Mouse (Mus musculus) liver, embryonic 15.5 days (tissue): Measurements from ENCODE around the gene Rilp. TPM values are rescaled to one million over a fixed set of nuclear protein-coding genes. Genes with fewer than 3 reads are reported as not detected.
A peak's percentile ranks its signal among the peaks of the same experiment; 100 is the strongest.

Source experiments
- ATAC-seq: fragments of 200-750 bp; cut with Nextera tagmentation; 2 replicates; pipeline ENCODE4 v1.8.0; 2017; ENCODE audit warnings: moderate number of reproducible peaks, mild to moderate bottlenecking, moderate library complexity; ENCODE audit not compliant: insufficient read depth
- H3K27ac ChIP-seq: fragments of 300-500 bp; sonication (generic); replicated peaks from 2 replicates; pipeline ENCODE4 v1.5.1; 2015; ENCODE audit warnings: mild to moderate bottlenecking, inconsistent platforms
- H3K27me3 ChIP-seq: fragments of 300-500 bp; sonication (generic); 2 replicates; pipeline ENCODE4 v1.6.1; 2015; ENCODE audit warnings: mild to moderate bottlenecking, inconsistent platforms
- H3K36me3 ChIP-seq: fragments of 300-500 bp; sonication (generic); replicated peaks from 2 replicates; pipeline ENCODE4 v1.6.1; 2015; ENCODE audit warnings: moderate library complexity, mild to moderate bottlenecking, inconsistent platforms
- H3K4me1 ChIP-seq: fragments of 300-500 bp; sonication (generic); replicated peaks from 2 replicates; pipeline ENCODE4 v1.6.1; 2015; ENCODE audit warnings: inconsistent platforms
- H3K4me2 ChIP-seq: fragments of 300-500 bp; sonication (generic); 2 replicates; pipeline ENCODE4 v1.6.1; 2015; ENCODE audit warnings: moderate library complexity, mild to moderate bottlenecking, inconsistent platforms
- H3K4me3 ChIP-seq: fragments of 300-500 bp; sonication (generic); replicated peaks from 2 replicates; pipeline ENCODE4 v1.5.1; 2015; ENCODE audit warnings: mild to moderate bottlenecking, inconsistent platforms
- H3K9ac ChIP-seq: fragments of 300-500 bp; sonication (generic); 2 replicates; pipeline ENCODE4 v1.6.1; 2015; ENCODE audit warnings: moderate library complexity, mild to moderate bottlenecking, inconsistent platforms
- H3K9me3 ChIP-seq: fragments of 300-500 bp; sonication (generic); replicated peaks from 2 replicates; pipeline ENCODE4 v1.6.1; 2016; ENCODE audit warnings: inconsistent platforms
- WGBS: fragments of 180-500 bp; shearing (Covaris S2); methylation state at CpG from one replicate; pipeline ENCODE4 v1.1.7; 2015; ENCODE audit warnings: mixed read lengths; ENCODE audit not compliant: insufficient replicate concordance; 5-methylcytosine and 5-hydroxymethylcytosine counted together
- polyA plus RNA-seq: library from polyadenylated mRNA; unstranded; fragments of >200 nt; fragmentation: Nextera tagmentation; extraction: Ambion mirVana; gene quantifications from 2 replicates; pipeline ENCODE4 v1.2.1, GENCODE M21; 2015

Gene Rilp
- 3.7 TPM in 2 replicates for polyA plus RNA-seq

- no peaks in the 10 kb centered on the region for H3K27me3 ChIP-seq
- H3K9ac ChIP-seq, result peak within 1 kb of the TSS; percentile 72
- peak within 1 kb of the TSS; percentile 99 for H3K4me2 ChIP-seq
- H3K27ac ChIP-seq, result peak within 1 kb of the TSS; percentile 82
- peaks cover 27% of the 10 kb centered on the region for H3K4me1 ChIP-seq
- ATAC-seq, result peak; percentile 77
- H3K9me3 ChIP-seq, result no peaks in the 10 kb centered on the region
- peak within 1 kb of the TSS; percentile 67 for H3K4me3 ChIP-seq
- H3K36me3 ChIP-seq, result peaks cover 50% of the 10 kb centered on the region
- WGBS, result 4% methylated on average over 43 of the region's 43 CpGs
These were observed at the start of gene Rilp for GRCm38 (mm10) chr11:75509741-75510626. Gene Rilp (plus strand): TSS chr11:75510094.

GRCm38 (mm10) chr11:75460103-75460843 is 49.6 kb upstream of the Rilp start:
- Histone ChIP-seq H3K36me3 (peaks cover 22% of the 10 kb centered on the region), H3K4me3 (peak overlapping the region; percentile 97), H3K4me1 (peaks cover 88% of the 10 kb centered on the region), H3K9me3 (no peaks in the 10 kb centered on the region), H3K27ac (peak overlapping the region; percentile 99), H3K4me2 (peak overlapping the region; percentile 92), H3K27me3 (no peaks in the 10 kb centered on the region), H3K9ac (peak overlapping the region; percentile 68)
- WGBS, result 2% methylated on average over 19 of the region's 19 CpGs
- peak; percentile 44 for ATAC-seq

GRCm38 (mm10) chr11:75460844-75461742 is 48.8 kb upstream of the Rilp start, which contains the start of gene Tlcd2:
Gene Tlcd2 (plus strand): TSS chr11:75461715.
- Histone ChIP-seq H3K4me1 (peaks cover 81% of the 10 kb centered on the region), H3K9ac (peak within 1 kb of the TSS; percentile 96)
- WGBS, result under 1% methylated on average over 46 of the region's 46 CpGs

GRCm38 (mm10) chr11:75461743-75462252 is 48.1 kb upstream of the Rilp start:
- Histone ChIP-seq H3K36me3 (peaks cover 34% of the 10 kb centered on the region), H3K27ac (peak overlapping the region; percentile 99), H3K4me3 (peak overlapping the region; percentile 97), H3K4me2 (peak overlapping the region; percentile 90), H3K4me1 (peaks cover 75% of the 10 kb centered on the region), H3K27me3 (no peaks in the 10 kb centered on the region), H3K9me3 (no peaks in the 10 kb centered on the region), H3K9ac (peak overlapping the region; percentile 96)
- under 1% methylated on average over 28 of the region's 30 CpGs for WGBS
- ATAC-seq, result no peak

More at GRCm38 (mm10) chr11:75460844-75461742, 48.8 kb upstream of the Rilp start, which contains the start of gene Tlcd2:
- Histone ChIP-seq H3K4me3 (peak within 1 kb of the TSS; percentile 97), H3K36me3 (peaks cover 30% of the 10 kb centered on the region), H3K27me3 (no peaks in the 10 kb centered on the region), H3K9me3 (no peaks in the 10 kb centered on the region), H3K27ac (peak within 1 kb of the TSS; percentile 99), H3K4me2 (peak within 1 kb of the TSS; percentile 92)
- peak; percentile 85 for ATAC-seq

GRCm38 (mm10) chr11:75462253-75462783 is 47.6 kb upstream of the Rilp start:
- Histone ChIP-seq H3K4me1 (peaks cover 77% of the 10 kb centered on the region), H3K27me3 (no peaks in the 10 kb centered on the region), H3K9ac (peak overlapping the region; percentile 96), H3K4me3 (peak overlapping the region; percentile 97), H3K36me3 (peaks cover 38% of the 10 kb centered on the region), H3K9me3 (no peaks in the 10 kb centered on the region), H3K4me2 (peak overlapping the region; percentile 90), H3K27ac (peak overlapping the region; percentile 99)
- 3% methylated on average over 16 of the region's 16 CpGs for WGBS
- ATAC-seq, result peak; percentile 45

GRCm38 (mm10) chr11:75462865-75463336 is 47.0 kb upstream of the Rilp start:
- H3K9me3 ChIP-seq, result no peaks in the 10 kb centered on the region
- H3K27ac ChIP-seq, result peak overlapping the region; percentile 99
- H3K4me3 ChIP-seq, result peak overlapping the region; percentile 97
- ATAC-seq, result peak; percentile 61
- peak overlapping the region; percentile 90 for H3K4me2 ChIP-seq
- H3K4me1 ChIP-seq, result peaks cover 77% of the 10 kb centered on the region
- peaks cover 38% of the 10 kb centered on the region for H3K36me3 ChIP-seq
- WGBS, result 6% methylated on average over 9 of the region's 9 CpGs
- H3K27me3 ChIP-seq, result no peaks in the 10 kb centered on the region
- H3K9ac ChIP-seq, result peak overlapping the region; percentile 96

GRCm38 (mm10) chr11:75463624-75464023 is 46.3 kb upstream of the Rilp start:
- Histone ChIP-seq H3K4me3 (peak overlapping the region; percentile 97), H3K4me1 (peaks cover 77% of the 10 kb centered on the region), H3K27me3 (no peaks in the 10 kb centered on the region), H3K4me2 (peak overlapping the region; percentile 90), H3K27ac (peak overlapping the region; percentile 99), H3K9me3 (no peaks in the 10 kb centered on the region), H3K36me3 (peaks cover 38% of the 10 kb centered on the region), H3K9ac (peak overlapping the region; percentile 96; the same call in 1 of the 2 replicates)
- WGBS, result 82% methylated on average over 4 of the region's 4 CpGs
- no peak for ATAC-seq

- no peak overlapping the region for H3K4me3 ChIP-seq
- no peaks in the 10 kb centered on the region for H3K9me3 ChIP-seq
- H3K27me3 ChIP-seq, result no peaks in the 10 kb centered on the region
- H3K4me2 ChIP-seq, result no peak overlapping the region
- peaks cover 77% of the 10 kb centered on the region for H3K4me1 ChIP-seq
- H3K9ac ChIP-seq, result no peak overlapping the region
- ATAC-seq, result no peak
- WGBS, result 88% methylated on average over 6 of the region's 6 CpGs
- H3K27ac ChIP-seq, result peak overlapping the region; percentile 26; the same call in 1 of the 2 replicates
- peaks cover 38% of the 10 kb centered on the region for H3K36me3 ChIP-seq
These were observed 45.5 kb upstream of the Rilp start for GRCm38 (mm10) chr11:75464417-75464816.

- Histone ChIP-seq H3K9me3 (no peaks in the 10 kb centered on the region), H3K27me3 (no peaks in the 10 kb centered on the region), H3K36me3 (peaks cover 38% of the 10 kb centered on the region), H3K27ac (peak overlapping the region; percentile 26; the same call in 1 of the 2 replicates), H3K4me3 (no peak overlapping the region), H3K4me1 (peaks cover 74% of the 10 kb centered on the region), H3K4me2 (no peak overlapping the region), H3K9ac (no peak overlapping the region)
- 84% methylated on average over 6 of the region's 6 CpGs for WGBS
- no peak for ATAC-seq
These were observed 44.8 kb upstream of the Rilp start for GRCm38 (mm10) chr11:75465051-75465450.
